Mouse (Mus musculus) brain, embryonic 14.5 days (tissue): ENCODE measurements at regions not wholly inside any gene's neighbourhood (a gene's known extent, or its start where the extent isn't known, plus 50 kb on each side); places are given as distances from the start of the nearest gene placed in this dataset.
A peak's percentile ranks its signal among the peaks of the same experiment; 100 is the strongest.

ENCODE experiments used
- DNase-seq: peaks from one replicate; pipeline ENCODE4 v3.0.0-alpha.2; 2011; ENCODE audit warnings: low read depth
- CTCF ChIP-seq: fragments of 200-500 bp; IDR thresholded peaks from 2 replicates; pipeline ENCODE4 v1.5.1; 2012; ENCODE audit warnings: inconsistent platforms, mild to moderate bottlenecking, moderate library complexity, borderline replicate concordance; ENCODE audit not compliant: insufficient read depth, insufficient read length; ENCODE audit errors: extremely low read depth
- POLR2A ChIP-seq: fragments of 200-500 bp; IDR thresholded peaks from 2 replicates; pipeline ENCODE4 v1.6.1; 2012; ENCODE audit warnings: mild to moderate bottlenecking, inconsistent platforms, borderline replicate concordance; ENCODE audit not compliant: poor library complexity, insufficient read depth, insufficient read length, severe bottlenecking; ENCODE audit errors: extremely low read depth

- TF ChIP-seq POLR2A (no peak), CTCF (no peak)
- DNase-seq, result no peak
Observed at GRCm38 (mm10) chr15:41347221-41347620, 1213.1 kb downstream of the 9330182O14Rik start.

- DNase-seq, result no peak
- no peak for TF ChIP-seq CTCF
- no peak for TF ChIP-seq POLR2A
Observed at GRCm38 (mm10) chr15:41352129-41352528, 1218.0 kb downstream of the 9330182O14Rik start.

- TF ChIP-seq CTCF (no peak), POLR2A (no peak)
- no peak for DNase-seq
Observed at GRCm38 (mm10) chr15:41359276-41359675, 1225.1 kb downstream of the 9330182O14Rik start.

- TF ChIP-seq CTCF (no peak), POLR2A (no peak)
- peak; percentile 47 for DNase-seq
Observed at GRCm38 (mm10) chr15:41374669-41375068, 1240.5 kb downstream of the 9330182O14Rik start.

- TF ChIP-seq CTCF, result no peak
- no peak for TF ChIP-seq POLR2A
- no peak for DNase-seq
Observed at GRCm38 (mm10) chr15:41375906-41376305, 1241.7 kb downstream of the 9330182O14Rik start.

GRCm38 (mm10) chr15:41379637-41380036, 1245.5 kb downstream of the 9330182O14Rik start:
- no peak for TF ChIP-seq POLR2A
- TF ChIP-seq CTCF, result no peak
- DNase-seq, result no peak

GRCm38 (mm10) chr15:41380429-41380828, 1246.3 kb downstream of the 9330182O14Rik start:
- DNase-seq, result no peak
- TF ChIP-seq POLR2A (no peak), CTCF (no peak)

- no peak for TF ChIP-seq POLR2A
- TF ChIP-seq CTCF, result no peak
- no peak for DNase-seq
Observed at GRCm38 (mm10) chr15:41390699-41391098, 1256.5 kb downstream of the 9330182O14Rik start.
